ENCODE assay signal across 22 mouse cellular contexts in genomic region chr11:62637806-62638205, GRCm38 (mm10). TPM values are rescaled to one million over a fixed set of nuclear protein-coding genes. Genes with fewer than 3 reads are reported as not detected.
DNase-seq lines count a peak whose midpoint lies in the region; ATAC-seq and TF ChIP-seq lines count a peak whose summit lies in the region.
"Had no signal": no experiment of that assay in that cellular context is flagged by ENCODE, and none has a peak within 500 bp of the region (broad histone marks: within the 10 kb centered on the region; RNA-seq: fewer than 3 reads in every experiment).

No protein-coding gene starts in this region.

- H3K4me3 ChIP-seq in heart, embryonic 11.5 days (ENCODE audit: low read depth, low read length), result no peak overlapping the region
- H3K4me3 ChIP-seq in heart, postnatal 0 days (ENCODE audit: low read depth, low read length), result no peak overlapping the region
- H3K4me3 ChIP-seq in heart, adult 2 months, result no peak overlapping the region
- H3K4me3 ChIP-seq in bone marrow macrophage, adult 2 months (ENCODE audit: insufficient read depth, low read length), result no peak overlapping the region
- H3K4me3 ChIP-seq: forebrain, embryonic 10.5 days; hindbrain, embryonic 15.5 days; left cerebral cortex, adult 2 months; liver, embryonic 13.5 days; midbrain, embryonic 12.5 days; neural tube, embryonic 15.5 days; stomach, embryonic 15.5 days had no signal

- H3K9me3 ChIP-seq in heart, embryonic 11.5 days (replicated peaks; ENCODE audit: control insufficient read depth, low read length), result no peaks in the 10 kb centered on the region
- no peaks in the 10 kb centered on the region for H3K9me3 ChIP-seq in heart, postnatal 0 days (replicated peaks; ENCODE audit: control insufficient read depth, low read length)
- H3K9me3 ChIP-seq: forebrain, embryonic 10.5 days; hindbrain, embryonic 15.5 days; liver, embryonic 13.5 days; midbrain, embryonic 12.5 days; neural tube, embryonic 15.5 days; stomach, embryonic 15.5 days had no signal

- peaks cover 76% of the 10 kb centered on the region for H3K4me1 ChIP-seq in heart, embryonic 11.5 days (ENCODE audit: control insufficient read depth, insufficient read depth, low read length)
- H3K4me1 ChIP-seq in heart, postnatal 0 days (ENCODE audit: control insufficient read depth, insufficient read depth), result peaks cover 76% of the 10 kb centered on the region
- H3K4me1 ChIP-seq in heart, adult 2 months (ENCODE audit: control insufficient read depth, insufficient read depth, low read length), result peaks cover 15% of the 10 kb centered on the region
- H3K4me1 ChIP-seq in bone marrow macrophage, adult 2 months (ENCODE audit: control insufficient read depth, insufficient read depth, low read length), result peaks cover 47% of the 10 kb centered on the region

- TF ChIP-seq CTCF in heart, postnatal 0 days (IDR thresholded peaks at IDR 0.05; ENCODE audit: low read depth), result no peak
- TF ChIP-seq CTCF in heart, adult 2 months (IDR thresholded peaks at IDR 0.05), result no peak
- no peak for TF ChIP-seq CTCF in bone marrow macrophage, adult 2 months (IDR thresholded peaks at IDR 0.05; ENCODE audit: low read depth, low read length)

- H3K79me2 ChIP-seq in heart, adult 2 months (replicated peaks; ENCODE audit: control insufficient read depth, insufficient read depth, low read length), result no peaks in the 10 kb centered on the region

- no peaks in the 10 kb centered on the region for H3K27me3 ChIP-seq in heart, embryonic 11.5 days (ENCODE audit: control insufficient read depth, insufficient read depth, low read length)
- no peaks in the 10 kb centered on the region for H3K27me3 ChIP-seq in heart, postnatal 0 days (ENCODE audit: control insufficient read depth, insufficient read depth, low read length)
- H3K27me3 ChIP-seq in heart, adult 2 months (ENCODE audit: control insufficient read depth, insufficient read depth, low read length), result no peaks in the 10 kb centered on the region
- H3K27me3 ChIP-seq: hindbrain, embryonic 15.5 days; liver, embryonic 13.5 days; midbrain, embryonic 12.5 days; neural tube, embryonic 15.5 days; stomach, embryonic 15.5 days had no signal

- H3K27ac ChIP-seq in heart, embryonic 11.5 days (ENCODE audit: low read depth, low read length), result peak overlapping the region; percentile 75; the same call in 1 of the 2 replicates
- peak overlapping the region; percentile 72 for H3K27ac ChIP-seq in heart, postnatal 0 days (ENCODE audit: low read depth)
- H3K27ac ChIP-seq in heart, adult 2 months, result no peak overlapping the region
- H3K27ac ChIP-seq in bone marrow macrophage, adult 2 months (ENCODE audit: insufficient read depth, low read depth, low read length), result peak overlapping the region; percentile 94
- H3K27ac ChIP-seq: forebrain, embryonic 10.5 days; hindbrain, embryonic 15.5 days; liver, embryonic 13.5 days; midbrain, embryonic 12.5 days; neural tube, embryonic 15.5 days; stomach, embryonic 15.5 days had no signal

- peak; percentile 74 for DNase-seq in adrenal gland, adult 2 months
- no peak for DNase-seq in adrenal gland, postnatal 4 days (ENCODE audit: low spot score in 2 of 2)
- DNase-seq in heart, postnatal 25 days (ENCODE audit: low spot score), result no peak
- DNase-seq in heart, postnatal 0 days (ENCODE audit: low spot score), result no peak
- no peak for DNase-seq in heart, adult 2 months
- no peak for DNase-seq in layer of hippocampus, postnatal 36 days
- DNase-seq: cerebellum, adult 18-20 months; cerebellum, postnatal 14 days; kidney, adult 2 months; layer of hippocampus, adult 9-11 months; liver, embryonic 13.5 days; lung, adult 2 months; lung, postnatal 14 days; thymus, postnatal 25 days had no signal

- H3K4me2 ChIP-seq in heart, embryonic 11.5 days, result no peak overlapping the region
- H3K4me2 ChIP-seq in heart, postnatal 0 days (ENCODE audit: low read depth, low read length), result no peak overlapping the region
- H3K4me2 ChIP-seq: hindbrain, embryonic 15.5 days; liver, embryonic 13.5 days; midbrain, embryonic 12.5 days; neural tube, embryonic 15.5 days; stomach, embryonic 15.5 days had no signal

- TF ChIP-seq EP300 in heart, postnatal 0 days (IDR thresholded peaks at IDR 0.05; ENCODE audit: low read depth), result no peak
- TF ChIP-seq EP300 in heart, adult 2 months (IDR thresholded peaks at IDR 0.05; ENCODE audit: insufficient read depth, low read depth, low read length), result no peak

- no peak for ATAC-seq in heart, embryonic 11.5 days (replicated peaks; ENCODE audit: insufficient number of reproducible peaks, low FRiP score, low TSS enrichment)
- ATAC-seq in heart, postnatal 0 days (ENCODE audit: insufficient read depth, low read depth), result no peak

- no peak for TF ChIP-seq POLR2A in heart, adult 2 months (IDR thresholded peaks at IDR 0.05; ENCODE audit: insufficient read depth, low read depth, low read length)
- TF ChIP-seq POLR2A in bone marrow macrophage, adult 2 months (IDR thresholded peaks at IDR 0.05; ENCODE audit: borderline replicate concordance, low read depth, low read length), result no peak

- intact Hi-C loops in heart, postnatal 25 days (cut with DNase I), result no loop called here
- intact Hi-C loops in heart, adult 2 months (cut with DNase I), result no loop called here

- H3K36me3 ChIP-seq in heart, embryonic 11.5 days (ENCODE audit: control insufficient read depth, insufficient read depth, low read length), result no peaks in the 10 kb centered on the region
- H3K36me3 ChIP-seq in heart, postnatal 0 days (replicated peaks; ENCODE audit: control insufficient read depth, insufficient read depth, low read length), result no peaks in the 10 kb centered on the region
- H3K36me3 ChIP-seq in heart, adult 2 months (ENCODE audit: control insufficient read depth, insufficient read depth, low read length), result no peaks in the 10 kb centered on the region
- H3K36me3 ChIP-seq: hindbrain, embryonic 15.5 days; liver, embryonic 13.5 days; midbrain, embryonic 12.5 days; neural tube, embryonic 15.5 days; stomach, embryonic 15.5 days had no signal

- 87% methylated on average over 6 of the region's 6 CpGs for WGBS in heart, embryonic 11.5 days (ENCODE audit: insufficient replicate concordance)
- 56% methylated on average over 6 of the region's 6 CpGs for WGBS in heart, postnatal 0 days
- 86% methylated on average over 6 of the region's 6 CpGs for WGBS in heart, adult 2 months

- H3K9ac ChIP-seq in heart, embryonic 11.5 days (ENCODE audit: low read depth, low read length), result no peak overlapping the region
- H3K9ac ChIP-seq in heart, postnatal 0 days (replicated peaks; ENCODE audit: low read depth, low read length), result no peak overlapping the region
- no peak overlapping the region for H3K9ac ChIP-seq in heart, adult 2 months (ENCODE audit: low read depth, low read length)
- H3K9ac ChIP-seq: hindbrain, embryonic 15.5 days; liver, embryonic 13.5 days; midbrain, embryonic 12.5 days; neural tube, embryonic 15.5 days; stomach, embryonic 15.5 days had no signal

RNA-seq across cellular contexts. Expression of gene Lrrc75a, which starts 10.5 kb away (rescaled TPM):
- total RNA-seq in adrenal gland, adult 2 months (2021), result 10 to 100 TPM; 17.5 to 40.5 TPM
- 46.9 and 73.5 TPM in 2 replicates for polyA plus RNA-seq in adrenal gland, adult 2 months (2012; rRNA removed)
- 10 to 100 TPM; 47.8 to 53.0 TPM for total RNA-seq in adrenal gland, postnatal 4 days (2021)
- 14.3 and 16.2 TPM in 2 replicates for polyA plus RNA-seq in heart, embryonic 11.5 days (2014; fragmentation: Nextera tagmentation; extraction: Ambion mirVana)
- total RNA-seq in heart, postnatal 25 days (2021), result 1 to 10 TPM; 4.9 to 6.4 TPM
- total RNA-seq in heart, postnatal 0 days (2014; rRNA removed; ENCODE audit: low replicate concordance), result 33.6 and 33.9 TPM in 2 replicates
- 9.3 and 9.6 TPM in 2 replicates for polyA plus RNA-seq in heart, postnatal 0 days (2015; fragmentation: Nextera tagmentation; extraction: Ambion mirVana)
- total RNA-seq in heart, adult 2 months (2021), result 1 to 10 TPM; 3.3 to 4.2 TPM
- 6.2 and 9.6 TPM in 2 replicates for polyA plus RNA-seq in heart, adult 2 months (2012; rRNA removed)
- 10.0 and 10.1 TPM in 2 replicates for polyA plus RNA-seq in bone marrow macrophage, adult 2 months (2012; ENCODE audit: insufficient read depth, insufficient read length, missing spikeins)
- 1 to 10 TPM; 7.7 to 8.1 TPM for total RNA-seq in layer of hippocampus, postnatal 36 days (2021)

RNA-seq across cellular contexts. Expression of gene Mmgt2, which starts 10.7 kb away (rescaled TPM):
- 10 to 100 TPM; 34.5 to 47.3 TPM for total RNA-seq in adrenal gland, adult 2 months (2021)
- polyA plus RNA-seq in adrenal gland, adult 2 months (2012; rRNA removed), result 87.2 and 88.1 TPM in 2 replicates
- 10 to 100 TPM; 49.0 to 53.5 TPM for total RNA-seq in adrenal gland, postnatal 4 days (2021)
- polyA plus RNA-seq in heart, embryonic 11.5 days (2014; fragmentation: Nextera tagmentation; extraction: Ambion mirVana), result 45.0 and 47.6 TPM in 2 replicates
- total RNA-seq in heart, postnatal 25 days (2021), result 1 to 10 TPM; 6.9 to 7.0 TPM
- total RNA-seq in heart, postnatal 0 days (2014; rRNA removed; ENCODE audit: low replicate concordance), result 11.1 and 36.0 TPM in 2 replicates
- 38.9 and 40.6 TPM in 2 replicates for polyA plus RNA-seq in heart, postnatal 0 days (2015; fragmentation: Nextera tagmentation; extraction: Ambion mirVana)
- 1 to 10 TPM; 5.8 to 8.6 TPM for total RNA-seq in heart, adult 2 months (2021)
- polyA plus RNA-seq in heart, adult 2 months (2012; rRNA removed), result 8.7 and 8.9 TPM in 2 replicates
- polyA plus RNA-seq in bone marrow macrophage, adult 2 months (2012; ENCODE audit: insufficient read depth, insufficient read length, missing spikeins), result 31.1 and 40.5 TPM in 2 replicates
- total RNA-seq in layer of hippocampus, postnatal 36 days (2021), result 10 to 100 TPM; 16.5 to 17.1 TPM
